Mouse (Mus musculus) left cerebral cortex, postnatal 25 days (tissue): ENCODE results near the gene Zfp385b. TPM values are rescaled to one million over a fixed set of nuclear protein-coding genes. Genes with fewer than 3 reads are reported as not detected.

ENCODE experiments used
- DNase-seq, 2 experiments: peaks; one replicate each; pipeline ENCODE4 v3.0.0; 2022; ENCODE audit warnings: low spot score in 2 of 2, mixed read lengths in 1 of 2
- intact Hi-C: fragments of 180-260 bp; cut with DNase I; formaldehyde crosslinking; loops from one replicate; pipeline ENCODE4 v1.15.1; 2025
- total RNA-seq, 2 experiments: library from RNA; stranded (reverse); gene quantifications; 2 replicates each; pipeline ENCODE4 v1.2.3; 2021

The Zfp385b gene
- total RNA-seq, 2 experiments from 2014 or later = 46.6 to 56.4 TPM

GRCm38 (mm10) chr2:77542605-77543004 is 276.8 kb downstream of the Zfp385b start:
- no peak for DNase-seq
- intact Hi-C loops = no loop called here

DNA sequence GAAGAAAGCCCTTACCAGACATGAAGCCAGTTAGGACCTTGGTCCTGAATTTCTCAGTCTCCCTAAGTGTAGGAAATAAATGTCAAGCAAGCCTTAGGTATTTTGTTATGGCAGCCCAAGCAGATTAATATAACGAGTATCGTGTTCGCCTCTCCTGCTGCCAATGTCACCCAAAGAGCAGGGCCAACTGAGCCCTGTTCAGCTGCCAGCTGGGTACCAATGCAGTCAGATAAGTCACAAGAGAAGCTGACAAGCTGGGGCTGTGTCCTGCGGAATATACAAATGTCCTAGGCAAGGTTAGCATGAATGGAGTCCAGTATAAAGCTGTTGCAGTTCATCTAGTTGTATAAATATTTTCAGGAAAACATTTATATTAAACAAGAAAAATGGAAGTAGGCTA is 277.8 kb downstream of the Zfp385b start:
- intact Hi-C loops = no loop called here
- DNase-seq = no peak

- no peak for DNase-seq
- intact Hi-C loops = no loop called here
These were observed 278.6 kb downstream of the Zfp385b start for GRCm38 (mm10) chr2:77540860-77541259.

GRCm38 (mm10) chr2:77536556-77536955 is 282.9 kb downstream of the Zfp385b start:
- no peak for DNase-seq
- intact Hi-C loops = no loop called here

DNA sequence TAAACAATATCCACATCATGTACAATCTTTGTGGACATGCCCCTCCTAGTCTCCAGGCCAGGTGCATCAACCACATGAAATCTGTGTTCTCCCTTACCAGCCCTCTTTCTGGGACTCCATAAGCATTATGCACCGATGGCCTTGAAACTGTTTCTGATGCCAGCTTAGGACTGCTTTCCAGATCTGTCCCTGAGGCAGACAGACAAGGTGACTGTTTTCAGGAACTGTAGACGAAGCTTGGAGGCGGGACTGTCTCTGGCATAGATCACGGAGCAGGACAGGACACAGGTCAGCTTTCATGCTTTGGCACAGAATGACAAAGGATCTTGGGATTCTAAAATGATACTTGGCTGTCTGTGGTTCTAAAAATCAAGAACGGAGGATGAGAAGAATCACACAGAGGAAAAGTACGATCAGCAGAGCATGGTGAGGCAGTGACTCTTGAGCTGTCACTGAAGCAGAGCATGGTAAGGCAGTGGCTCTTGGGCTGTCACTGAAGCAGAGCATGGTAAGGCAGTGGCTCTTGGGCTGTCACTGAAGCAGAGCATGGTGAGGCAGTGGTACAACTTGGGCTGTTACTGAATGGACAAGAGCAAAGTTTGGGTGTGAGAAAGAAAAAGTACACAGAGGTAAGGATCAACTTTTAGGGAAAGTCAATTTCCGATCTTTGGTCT is 291.2 kb downstream of the Zfp385b start:
- no peak for DNase-seq
- intact Hi-C loops = no loop called here

GRCm38 (mm10) chr2:77527616-77528015 is 291.8 kb downstream of the Zfp385b start:
- intact Hi-C loops = no loop called here

GRCm38 (mm10) chr2:77526803-77527202 is 292.6 kb downstream of the Zfp385b start:
- intact Hi-C loops = no loop called here

More at GRCm38 (mm10) chr2:77527616-77528015, 291.8 kb downstream of the Zfp385b start:
- DNase-seq = no peak

DNA sequence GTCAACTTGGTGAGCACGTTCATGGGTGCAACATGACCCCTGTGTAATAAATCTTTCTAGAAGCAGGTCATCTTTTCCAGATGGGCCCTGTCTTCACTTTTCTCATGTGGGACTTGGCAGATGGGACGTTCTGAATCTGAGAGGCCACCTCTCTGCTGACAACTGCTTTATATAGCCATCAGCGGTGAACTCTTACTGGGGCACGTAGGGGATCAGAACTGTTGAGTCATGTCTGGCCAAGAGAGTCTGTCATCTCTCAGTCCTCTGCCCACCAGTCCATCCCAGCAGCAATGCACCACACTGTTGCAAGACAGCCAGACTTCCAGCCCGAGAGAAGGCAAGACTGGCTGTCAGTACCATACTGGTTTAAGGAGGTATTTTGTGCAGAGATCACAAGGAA is 293.1 kb downstream of the Zfp385b start:
- intact Hi-C loops = no loop called here
- DNase-seq = no peak

More at GRCm38 (mm10) chr2:77526803-77527202, 292.6 kb downstream of the Zfp385b start:
- no peak for DNase-seq

GRCm38 (mm10) chr2:77522223-77522622 is 297.2 kb downstream of the Zfp385b start:
- intact Hi-C loops = no loop called here

DNA sequence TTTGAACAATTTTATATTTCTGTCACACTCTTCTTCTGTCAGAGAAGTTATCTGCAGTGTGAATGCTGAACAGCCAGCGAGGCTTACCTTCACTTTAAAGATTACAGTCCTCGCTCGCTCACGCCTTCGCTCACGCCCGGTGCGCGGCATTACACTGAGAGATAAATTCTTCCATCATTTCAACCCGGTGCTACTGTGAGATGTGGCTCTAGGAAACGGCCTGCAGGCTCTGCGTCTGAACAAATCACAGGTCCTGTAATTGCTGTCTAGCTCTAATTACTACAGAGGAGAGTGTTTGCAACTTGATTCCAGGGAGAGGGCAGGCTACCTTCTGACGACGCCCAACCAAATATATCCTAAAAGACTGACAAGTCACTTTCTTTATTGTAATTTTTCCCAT is 300.1 kb downstream of the Zfp385b start:
- intact Hi-C loops = no loop called here
- DNase-seq = peak; percentile 28 to 32

More at GRCm38 (mm10) chr2:77522223-77522622, 297.2 kb downstream of the Zfp385b start:
- DNase-seq = no peak

DNA sequence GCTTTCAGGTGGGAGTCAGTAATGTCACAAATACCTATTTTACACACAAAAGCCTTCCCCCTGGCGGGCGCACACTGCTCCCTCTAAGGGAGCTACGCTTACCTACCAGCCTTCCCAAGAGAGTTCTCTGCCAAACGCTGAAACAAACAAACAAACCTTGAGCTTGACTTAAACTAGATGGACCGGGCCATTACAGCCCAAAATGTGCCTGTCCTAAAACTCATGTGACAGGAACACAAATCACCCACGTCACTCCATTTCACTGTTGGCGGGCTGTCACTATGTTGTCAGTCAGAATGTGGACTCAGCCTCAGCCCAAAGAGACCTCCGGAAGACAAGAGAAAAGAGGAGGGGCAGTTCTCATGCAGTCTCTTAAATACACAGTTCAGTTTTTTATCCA is 300.7 kb downstream of the Zfp385b start:
- no peak for DNase-seq
- intact Hi-C loops = no loop called here

- no peak for DNase-seq
- intact Hi-C loops = no loop called here
These were observed 302.8 kb downstream of the Zfp385b start for GRCm38 (mm10) chr2:77516606-77517005.

- intact Hi-C loops = no loop called here
- no peak for DNase-seq
These were observed 303.8 kb downstream of the Zfp385b start for GRCm38 (mm10) chr2:77515654-77516053.

- intact Hi-C loops = no loop called here
- DNase-seq = no peak
These were observed 304.4 kb downstream of the Zfp385b start for GRCm38 (mm10) chr2:77515011-77515410.

DNA sequence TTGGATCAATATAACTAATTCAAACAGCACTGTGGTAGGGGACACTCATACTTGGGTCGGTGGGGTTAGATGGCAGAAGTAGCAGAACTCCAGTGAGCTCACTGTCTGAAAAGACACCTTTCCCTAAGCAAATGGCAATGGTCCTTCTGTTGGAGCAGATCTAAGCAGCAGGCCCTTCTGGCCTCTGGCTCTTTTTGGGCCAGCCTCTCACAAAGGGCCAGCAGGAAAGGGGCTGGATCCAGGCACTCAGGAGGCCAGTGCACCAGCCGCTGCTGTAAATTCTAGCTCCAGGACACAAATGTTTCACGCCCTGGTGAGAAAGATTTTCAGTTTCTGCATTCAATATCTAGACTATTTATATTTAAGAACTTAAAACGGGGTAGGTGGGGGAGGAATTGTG is 305.0 kb downstream of the Zfp385b start:
- no peak for DNase-seq
- intact Hi-C loops = no loop called here

DNA sequence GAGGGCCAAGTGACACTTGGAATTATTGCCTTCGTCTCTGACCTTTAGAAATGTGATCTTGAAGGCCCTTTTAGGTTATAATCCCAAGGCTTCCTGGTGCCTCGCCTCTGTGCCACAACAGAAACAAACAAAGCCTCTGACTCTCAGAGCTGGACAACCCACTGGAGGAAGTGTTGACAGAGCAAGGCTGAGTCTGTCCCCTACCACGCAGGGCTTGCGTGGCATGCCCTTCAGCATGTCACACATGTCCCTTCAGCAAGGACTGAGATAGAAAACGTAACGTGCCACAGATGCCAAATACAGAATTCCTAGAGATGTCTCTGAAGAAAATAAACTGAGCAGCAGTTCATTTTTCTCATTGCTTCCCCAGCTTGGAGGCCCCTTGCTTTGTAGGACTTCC is 310.7 kb downstream of the Zfp385b start:
- intact Hi-C loops = no loop called here
- no peak for DNase-seq

DNA sequence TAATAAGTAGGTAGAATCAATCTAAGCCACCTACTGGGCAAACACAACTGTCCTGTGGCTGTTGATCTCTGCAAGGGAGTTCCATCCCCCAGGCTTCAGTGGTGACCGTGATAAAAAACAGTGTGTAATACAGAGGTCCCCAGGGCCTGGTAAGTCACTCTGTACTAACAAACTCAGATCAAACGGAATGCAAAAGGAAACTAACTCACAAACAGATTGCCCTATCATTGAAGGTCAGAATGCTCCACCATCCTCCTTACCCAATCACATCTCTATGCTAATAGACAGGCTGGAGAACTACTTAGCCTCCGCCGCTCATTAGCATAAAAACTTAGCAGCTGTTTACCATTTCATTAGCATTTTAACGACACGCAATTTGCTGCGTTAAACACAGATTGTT is 313.1 kb downstream of the Zfp385b start:
- no peak for DNase-seq
- intact Hi-C loops = no loop called here

GRCm38 (mm10) chr2:77505614-77506013 is 313.8 kb downstream of the Zfp385b start:
- DNase-seq = no peak
- intact Hi-C loops = no loop called here

DNA sequence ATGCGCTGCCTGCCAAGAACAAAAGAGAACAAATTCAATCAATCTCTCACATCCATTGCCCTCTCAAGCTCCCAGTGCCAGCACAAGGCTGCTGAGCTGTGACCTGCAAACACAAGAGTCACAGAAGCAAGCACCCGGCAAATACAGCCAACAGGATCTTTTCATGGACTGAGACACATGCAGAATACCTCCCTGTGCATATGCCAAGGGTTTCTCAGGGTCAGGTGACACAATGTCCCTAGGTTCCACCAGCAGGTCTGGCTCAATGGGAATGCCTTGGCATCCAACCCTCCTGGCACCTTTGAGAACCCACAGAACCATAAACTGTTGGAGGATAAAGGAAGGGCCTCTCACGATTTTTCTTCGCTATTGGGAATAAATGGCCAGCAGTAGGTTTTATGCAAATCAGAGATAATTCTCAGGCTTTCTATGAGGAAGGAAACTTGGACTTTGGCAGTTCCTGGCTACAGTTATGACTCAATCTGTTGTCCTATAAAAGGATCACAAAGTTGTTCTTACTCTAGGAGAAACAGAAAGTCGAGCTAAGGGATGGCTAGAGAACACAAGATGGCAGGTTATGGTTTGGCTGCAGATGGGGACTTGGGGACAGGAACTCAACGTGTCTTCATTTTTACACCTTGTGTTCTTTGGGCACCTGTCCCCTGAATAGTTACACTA is 315.6 kb downstream of the Zfp385b start:
- intact Hi-C loops = no loop called here
- no peak for DNase-seq

- intact Hi-C loops = no loop called here
These were observed 316.2 kb downstream of the Zfp385b start for GRCm38 (mm10) chr2:77503217-77503616.

GRCm38 (mm10) chr2:77502458-77502857 is 317.0 kb downstream of the Zfp385b start:
- intact Hi-C loops = no loop called here
- no peak for DNase-seq

More at GRCm38 (mm10) chr2:77503217-77503616, 316.2 kb downstream of the Zfp385b start:
- DNase-seq = no peak
